ENCODE assay signal across 19 mouse cellular contexts in genomic region chr15:81226796-81227195, GRCm38 (mm10). TPM values are rescaled to one million over a fixed set of nuclear protein-coding genes. Genes with fewer than 3 reads are reported as not detected.
A peak's percentile ranks its signal among the peaks of the same experiment; 100 is the strongest.
DNase-seq lines count a peak whose midpoint lies in the region; ATAC-seq lines count a peak whose summit lies in the region.
"Had no signal": no experiment of that assay in that cellular context is flagged by ENCODE, and none has a peak within 500 bp of the region (broad histone marks: within the 10 kb centered on the region; RNA-seq: fewer than 3 reads in every experiment).

No protein-coding gene starts in this region.

- 62% methylated on average over 4 of the region's 4 CpGs for WGBS in forebrain, embryonic 14.5 days
- WGBS in forebrain, embryonic 13.5 days = 61% methylated on average over 4 of the region's 4 CpGs
- WGBS in midbrain, embryonic 11.5 days = 58% methylated on average over 4 of the region's 4 CpGs
- 69% methylated on average over 4 of the region's 4 CpGs for WGBS in midbrain, embryonic 10.5 days

- peak; percentile 17 for DNase-seq in forebrain, embryonic 14.5 days (ENCODE audit: low spot score)
- peak; percentile 39 for DNase-seq in midbrain, embryonic 11.5 days (ENCODE audit: low spot score, missing footprints)
- no peak for DNase-seq in midbrain, embryonic 10.5 days (ENCODE audit: low spot score)
- peak; percentile 82 for DNase-seq in Muller cell, postnatal 12 days (ENCODE audit: inconsistent ontology term)
- peak; percentile 47 for DNase-seq in skeletal muscle tissue, adult 2 months (ENCODE audit: low read depth, low spot score)
- DNase-seq in testis, postnatal 14 days (ENCODE audit: low spot score) = no peak
- DNase-seq: adrenal gland, adult 8-10 months; adrenal gland, postnatal 36 days; cerebellum, adult 11 months; cerebellum, adult 8-10 months; cerebellum, postnatal 14 days; embryo, embryonic 11 days; gastrocnemius, postnatal 10 days had no signal

- H3K4me1 ChIP-seq in forebrain, embryonic 14.5 days (ENCODE audit: control insufficient read depth, insufficient read depth, low read length) = no peaks in the 10 kb centered on the region
- 0 out of 2 replicates have a peak, but pooled peaks cover 4% of the 10 kb centered on the region for H3K4me1 ChIP-seq in forebrain, embryonic 13.5 days
- H3K4me1 ChIP-seq in midbrain, embryonic 11.5 days (ENCODE audit: control insufficient read depth, insufficient read depth, low read length) = peaks cover 3% of the 10 kb centered on the region; the same call in 1 of the 2 replicates
- peaks cover 21% of the 10 kb centered on the region for H3K4me1 ChIP-seq in midbrain, embryonic 10.5 days
- H3K4me1 ChIP-seq: embryonic facial prominence, embryonic 12.5 days; heart, embryonic 12.5 days had no signal

- H3K36me3 ChIP-seq in forebrain, embryonic 14.5 days (ENCODE audit: control insufficient read depth, insufficient read depth, low read length) = no peaks in the 10 kb centered on the region
- no peaks in the 10 kb centered on the region for H3K36me3 ChIP-seq in forebrain, embryonic 13.5 days (ENCODE audit: poor library complexity, severe bottlenecking)
- no peaks in the 10 kb centered on the region for H3K36me3 ChIP-seq in midbrain, embryonic 11.5 days (ENCODE audit: control insufficient read depth, insufficient read depth, low read length)
- no peaks in the 10 kb centered on the region for H3K36me3 ChIP-seq in midbrain, embryonic 10.5 days
- H3K36me3 ChIP-seq: embryonic facial prominence, embryonic 12.5 days; forebrain, embryonic 12.5 days; heart, embryonic 12.5 days; hindbrain, embryonic 12.5 days had no signal

- no peak overlapping the region for H3K4me3 ChIP-seq in forebrain, embryonic 14.5 days (ENCODE audit: low read depth, low read length)
- no peak overlapping the region for H3K4me3 ChIP-seq in forebrain, embryonic 13.5 days
- no peak overlapping the region for H3K4me3 ChIP-seq in midbrain, embryonic 11.5 days (ENCODE audit: low read depth, low read length)
- H3K4me3 ChIP-seq in midbrain, embryonic 10.5 days = no peak overlapping the region
- H3K4me3 ChIP-seq: embryonic facial prominence, embryonic 12.5 days; forebrain, embryonic 12.5 days; heart, embryonic 12.5 days; hindbrain, embryonic 12.5 days had no signal

- H3K27me3 ChIP-seq in forebrain, embryonic 14.5 days (replicated peaks; ENCODE audit: control insufficient read depth, insufficient read depth, low read length) = no peaks in the 10 kb centered on the region
- H3K27me3 ChIP-seq in forebrain, embryonic 13.5 days = no peaks in the 10 kb centered on the region
- no peaks in the 10 kb centered on the region for H3K27me3 ChIP-seq in midbrain, embryonic 11.5 days (ENCODE audit: control insufficient read depth, insufficient read depth, low read length)
- H3K27me3 ChIP-seq in midbrain, embryonic 10.5 days (ENCODE audit: low read depth, poor library complexity, severe bottlenecking) = no peaks in the 10 kb centered on the region
- H3K27me3 ChIP-seq: embryonic facial prominence, embryonic 12.5 days; forebrain, embryonic 12.5 days; heart, embryonic 12.5 days; hindbrain, embryonic 12.5 days had no signal

- H3K9ac ChIP-seq in forebrain, embryonic 14.5 days (ENCODE audit: low read length) = no peak overlapping the region
- H3K9ac ChIP-seq in forebrain, embryonic 13.5 days = no peak overlapping the region
- no peak overlapping the region for H3K9ac ChIP-seq in midbrain, embryonic 11.5 days (ENCODE audit: low read length)
- H3K9ac ChIP-seq: embryonic facial prominence, embryonic 12.5 days; forebrain, embryonic 12.5 days; heart, embryonic 12.5 days; hindbrain, embryonic 12.5 days had no signal

- H3K27ac ChIP-seq in forebrain, embryonic 14.5 days (ENCODE audit: low read depth, low read length) = no peak overlapping the region
- H3K27ac ChIP-seq in forebrain, embryonic 13.5 days = no peak overlapping the region
- H3K27ac ChIP-seq in midbrain, embryonic 11.5 days (ENCODE audit: low read depth, low read length) = no peak overlapping the region
- H3K27ac ChIP-seq in midbrain, embryonic 10.5 days (replicated peaks) = no peak overlapping the region
- H3K27ac ChIP-seq: embryonic facial prominence, embryonic 12.5 days; forebrain, embryonic 12.5 days; hindbrain, embryonic 12.5 days; hindbrain, postnatal 0 days had no signal

- no peaks in the 10 kb centered on the region for H3K9me3 ChIP-seq in forebrain, embryonic 14.5 days (replicated peaks; ENCODE audit: control insufficient read depth, low read length)
- H3K9me3 ChIP-seq in forebrain, embryonic 13.5 days (replicated peaks) = no peaks in the 10 kb centered on the region
- no peaks in the 10 kb centered on the region for H3K9me3 ChIP-seq in midbrain, embryonic 11.5 days (ENCODE audit: control insufficient read depth, low read length)
- H3K9me3 ChIP-seq in midbrain, embryonic 10.5 days (replicated peaks) = no peaks in the 10 kb centered on the region
- H3K9me3 ChIP-seq: embryonic facial prominence, embryonic 12.5 days; forebrain, embryonic 12.5 days; heart, embryonic 12.5 days; hindbrain, embryonic 12.5 days had no signal

- no peak for ATAC-seq in forebrain, embryonic 14.5 days
- no peak for ATAC-seq in forebrain, embryonic 13.5 days
- ATAC-seq in midbrain, embryonic 11.5 days (ENCODE audit: low FRiP score) = no peak
- ATAC-seq: hindbrain, postnatal 0 days had no signal

- H3K4me2 ChIP-seq in forebrain, embryonic 14.5 days (ENCODE audit: low read length) = no peak overlapping the region
- no peak overlapping the region for H3K4me2 ChIP-seq in forebrain, embryonic 13.5 days
- H3K4me2 ChIP-seq in midbrain, embryonic 11.5 days = no peak overlapping the region
- H3K4me2 ChIP-seq: embryonic facial prominence, embryonic 12.5 days; forebrain, embryonic 12.5 days; heart, embryonic 12.5 days; hindbrain, embryonic 12.5 days had no signal

RNA-seq across cellular contexts. Expression of gene Mchr1, which starts 8.5 kb away (rescaled TPM):
- polyA plus RNA-seq in forebrain, embryonic 14.5 days (2014; fragmentation: Nextera tagmentation; extraction: Ambion mirVana) = 1.4 and 1.8 TPM in 2 replicates
- polyA plus RNA-seq in forebrain, embryonic 13.5 days (2015; fragmentation: Nextera tagmentation; extraction: Ambion mirVana) = 0.87 and 0.92 TPM in 2 replicates
- 0.44 and 0.74 TPM in 2 replicates for polyA plus RNA-seq in midbrain, embryonic 11.5 days (2014; fragmentation: Nextera tagmentation; extraction: Ambion mirVana)
- polyA plus RNA-seq in midbrain, embryonic 10.5 days (2016; fragmentation: Nextera tagmentation; extraction: Ambion mirVana) = 0.43 and 1.0 TPM in 2 replicates
- polyA plus RNA-seq: heart, embryonic 12.5 days had no signal

RNA-seq across cellular contexts. Expression of gene Mrtfa, which starts 36.2 kb away (rescaled TPM):
- polyA plus RNA-seq in forebrain, embryonic 14.5 days (2014; fragmentation: Nextera tagmentation; extraction: Ambion mirVana) = 13.6 and 21.8 TPM in 2 replicates
- 21.2 and 23.4 TPM in 2 replicates for polyA plus RNA-seq in forebrain, embryonic 13.5 days (2015; fragmentation: Nextera tagmentation; extraction: Ambion mirVana)
- 20.7 and 21.8 TPM in 2 replicates for polyA plus RNA-seq in midbrain, embryonic 11.5 days (2014; fragmentation: Nextera tagmentation; extraction: Ambion mirVana)
- 20.5 and 23.0 TPM in 2 replicates for polyA plus RNA-seq in midbrain, embryonic 10.5 days (2016; fragmentation: Nextera tagmentation; extraction: Ambion mirVana)

Comparison
In these comparisons a context has a peak if more than half of its experiments do, and no peak if none do; other contexts are left out.
1. DNase-seq: peak in forebrain, embryonic 14.5 days (single experiment), midbrain, embryonic 11.5 days (single experiment), Muller cell, postnatal 12 days (single experiment) and skeletal muscle tissue, adult 2 months (single experiment); none in midbrain, embryonic 10.5 days (single experiment) and testis, postnatal 14 days (single experiment).